Mouse (Mus musculus): Measurements from ENCODE around the gene Scd2. TPM values are rescaled to one million over a fixed set of nuclear protein-coding genes. Genes with fewer than 3 reads are reported as not detected.
"Not testable (repeated sequence)": the region's sequence is repeated elsewhere in the genome, so short reads cannot be mapped to it uniquely, and the experiment has no call there.

The Scd2 gene
- polyA plus RNA-seq, 1 experiment from 2014 or later = 224 TPM

- Histone ChIP-seq H3K36me3 (ENCODE audit: control insufficient read depth, insufficient read depth, low read length) (peaks cover 42% of the 10 kb centered on the region), H3K4me1 (ENCODE audit: control insufficient read depth, insufficient read depth, low read length) (no peaks in the 10 kb centered on the region), H3K27me3 (replicated peaks; ENCODE audit: control insufficient read depth, insufficient read depth, low read length) (no peaks in the 10 kb centered on the region), H3K9ac (ENCODE audit: low read depth, low read length) (no peak overlapping the region), H3K9me3 (ENCODE audit: control insufficient read depth, low read length) (no peaks in the 10 kb centered on the region), H3K4me2 (ENCODE audit: low read depth, low read length) (no peak overlapping the region), H3K4me3 (ENCODE audit: low read depth, low read length) (no peak overlapping the region), H3K27ac (replicated peaks; ENCODE audit: low read depth, low read length) (no peak overlapping the region)
- WGBS = 81% methylated on average over 12 of the region's 12 CpGs
- no peak for DNase-seq (ENCODE audit: low spot score)
- no peak for ATAC-seq (ENCODE audit: low read depth)
Measured at GRCm38 (mm10) chr19:44309351-44310154, 16.1 kb downstream of the Scd2 start.

DNA sequence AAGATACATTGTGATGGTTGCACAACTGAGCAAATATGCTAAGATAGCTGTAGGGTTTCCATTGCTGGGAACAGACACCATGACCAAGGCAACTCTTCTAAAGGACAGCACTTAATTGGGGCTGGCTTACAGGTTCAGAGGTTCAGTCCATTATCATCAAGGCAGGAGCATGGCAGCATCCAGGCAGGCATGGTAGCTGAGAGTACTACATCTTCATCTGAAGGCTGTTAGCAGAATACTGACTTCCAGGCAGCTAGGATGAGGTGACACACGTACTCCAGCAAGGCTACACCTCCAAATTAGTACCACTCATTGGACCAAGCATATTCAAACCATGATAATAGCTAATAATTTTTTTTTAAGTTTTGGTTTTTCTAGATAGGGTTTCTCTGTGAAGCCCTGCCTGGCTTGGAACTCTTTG, 16.7 kb downstream of the Scd2 start:
- H3K4me2 ChIP-seq (ENCODE audit: low read depth, low read length); H3K27me3 ChIP-seq (replicated peaks; ENCODE audit: control insufficient read depth, insufficient read depth, low read length); H3K27ac ChIP-seq (replicated peaks; ENCODE audit: low read depth, low read length); ATAC-seq (ENCODE audit: low read depth); H3K9ac ChIP-seq (ENCODE audit: low read depth, low read length); H3K4me3 ChIP-seq (ENCODE audit: low read depth, low read length); DNase-seq (ENCODE audit: low spot score); H3K4me1 ChIP-seq (ENCODE audit: control insufficient read depth, insufficient read depth, low read length); H3K9me3 ChIP-seq (ENCODE audit: control insufficient read depth, low read length): not testable (repeated sequence)
- 69% methylated on average over 1 of the region's 1 CpGs for WGBS
- H3K36me3 ChIP-seq (ENCODE audit: control insufficient read depth, insufficient read depth, low read length) = peaks cover 36% of the 10 kb centered on the region

DNA sequence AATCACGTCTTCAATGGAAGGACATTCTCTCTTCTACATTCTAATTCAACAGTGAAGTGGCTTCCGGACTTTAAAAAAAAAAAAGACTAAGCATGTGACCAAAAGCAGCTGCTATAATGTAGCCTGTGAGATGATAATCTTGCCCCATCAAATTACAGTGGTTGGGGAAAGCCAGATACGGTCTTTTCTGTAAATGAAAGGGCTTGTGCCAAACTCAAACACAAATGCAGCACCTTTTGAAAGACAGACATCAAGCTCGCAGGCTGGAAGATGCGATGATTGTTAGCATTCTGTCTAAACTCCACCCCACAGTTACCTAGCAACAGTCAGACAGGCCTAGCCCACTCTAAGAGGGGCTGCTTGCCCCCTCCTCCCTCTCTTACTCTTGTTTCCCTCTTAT, 17.3 kb downstream of the Scd2 start:
- Histone ChIP-seq H3K4me1 (ENCODE audit: control insufficient read depth, insufficient read depth, low read length) (0 out of 2 replicates have a peak, but pooled peaks cover 3% of the 10 kb centered on the region), H3K36me3 (ENCODE audit: control insufficient read depth, insufficient read depth, low read length) (peaks cover 29% of the 10 kb centered on the region), H3K9me3 (ENCODE audit: control insufficient read depth, low read length) (no peaks in the 10 kb centered on the region), H3K27me3 (replicated peaks; ENCODE audit: control insufficient read depth, insufficient read depth, low read length) (no peaks in the 10 kb centered on the region), H3K4me2 (ENCODE audit: low read depth, low read length) (no peak overlapping the region), H3K27ac (replicated peaks; ENCODE audit: low read depth, low read length) (no peak overlapping the region), H3K4me3 (ENCODE audit: low read depth, low read length) (no peak overlapping the region), H3K9ac (ENCODE audit: low read depth, low read length) (no peak overlapping the region)
- WGBS = 44% methylated on average over 5 of the region's 5 CpGs
- DNase-seq (ENCODE audit: low spot score) (no peak), ATAC-seq (ENCODE audit: low read depth) (no peak)

GRCm38 (mm10) chr19:44311306-44312006, 18.0 kb downstream of the Scd2 start:
- Histone ChIP-seq H3K4me1 (ENCODE audit: control insufficient read depth, insufficient read depth, low read length) (0 out of 2 replicates have a peak, but pooled peaks cover 3% of the 10 kb centered on the region), H3K27me3 (replicated peaks; ENCODE audit: control insufficient read depth, insufficient read depth, low read length) (no peaks in the 10 kb centered on the region), H3K27ac (replicated peaks; ENCODE audit: low read depth, low read length) (no peak overlapping the region), H3K9me3 (ENCODE audit: control insufficient read depth, low read length) (no peaks in the 10 kb centered on the region), H3K36me3 (ENCODE audit: control insufficient read depth, insufficient read depth, low read length) (peaks cover 23% of the 10 kb centered on the region), H3K4me3 (ENCODE audit: low read depth, low read length) (no peak overlapping the region), H3K9ac (ENCODE audit: low read depth, low read length) (no peak overlapping the region), H3K4me2 (ENCODE audit: low read depth, low read length) (no peak overlapping the region)
- ATAC-seq (ENCODE audit: low read depth) = no peak
- DNase-seq (ENCODE audit: low spot score) = no peak
- WGBS = 67% methylated on average over 8 of the region's 8 CpGs

DNA sequence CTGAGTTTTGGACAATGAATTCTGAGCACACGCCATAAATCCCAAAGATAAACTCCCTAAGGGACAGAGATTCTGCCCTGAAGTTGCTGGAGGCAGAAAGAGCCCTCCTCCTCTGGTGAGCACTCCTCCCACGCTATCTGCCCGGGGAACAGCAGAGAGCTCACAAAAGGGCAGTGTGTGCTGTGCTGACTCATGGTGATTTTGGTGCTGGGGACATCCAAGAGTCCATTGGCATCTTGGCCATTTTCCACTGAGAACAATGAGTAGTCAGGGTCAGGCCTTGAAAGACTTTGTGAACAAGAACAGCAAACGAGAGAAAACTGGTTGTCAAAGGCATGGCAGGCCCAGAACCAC, 18.5 kb downstream of the Scd2 start:
- no peak overlapping the region for H3K4me2 ChIP-seq (ENCODE audit: low read depth, low read length)
- H3K36me3 ChIP-seq (ENCODE audit: control insufficient read depth, insufficient read depth, low read length) = peaks cover 18% of the 10 kb centered on the region
- no peaks in the 10 kb centered on the region for H3K27me3 ChIP-seq (replicated peaks; ENCODE audit: control insufficient read depth, insufficient read depth, low read length)
- no peak overlapping the region for H3K27ac ChIP-seq (replicated peaks; ENCODE audit: low read depth, low read length)
- H3K9me3 ChIP-seq (ENCODE audit: control insufficient read depth, low read length) = no peaks in the 10 kb centered on the region
- H3K4me3 ChIP-seq (ENCODE audit: low read depth, low read length) = no peak overlapping the region
- ATAC-seq (ENCODE audit: low read depth) = no peak
- WGBS = 36% methylated on average over 4 of the region's 4 CpGs
- DNase-seq (ENCODE audit: low spot score) = no peak
- H3K4me1 ChIP-seq (ENCODE audit: control insufficient read depth, insufficient read depth, low read length) = 0 out of 2 replicates have a peak, but pooled peaks cover 3% of the 10 kb centered on the region
- H3K9ac ChIP-seq (ENCODE audit: low read depth, low read length) = no peak overlapping the region

DNA sequence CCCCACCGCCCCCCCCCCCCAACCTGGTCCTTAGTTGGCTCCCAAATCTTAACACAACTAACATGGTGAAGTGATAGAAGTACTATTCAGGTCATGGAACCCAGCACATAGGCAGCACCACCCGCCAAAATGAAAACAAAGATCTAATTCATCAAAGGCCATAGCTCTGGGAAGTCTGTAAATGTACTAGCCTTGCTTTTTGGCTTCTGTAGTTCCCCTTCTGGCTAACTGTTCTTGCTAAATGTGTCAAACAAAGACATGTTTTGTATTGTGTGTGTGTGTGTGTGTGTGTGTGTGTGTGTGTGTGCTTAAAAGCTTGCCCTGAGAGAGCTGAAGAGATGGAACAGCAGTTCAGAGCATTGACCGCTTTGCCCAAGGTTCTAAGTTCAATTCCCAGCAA, 19.6 kb downstream of the Scd2 start:
- WGBS = 61% methylated on average over 3 of the region's 3 CpGs
- no peaks in the 10 kb centered on the region for H3K9me3 ChIP-seq (ENCODE audit: control insufficient read depth, low read length)
- H3K4me1 ChIP-seq (ENCODE audit: control insufficient read depth, insufficient read depth, low read length) = 0 out of 2 replicates have a peak, but pooled peaks cover 3% of the 10 kb centered on the region
- H3K9ac ChIP-seq (ENCODE audit: low read depth, low read length) = no peak overlapping the region
- DNase-seq (ENCODE audit: low spot score) (no peak), ATAC-seq (ENCODE audit: low read depth) (no peak)
- H3K4me3 ChIP-seq (ENCODE audit: low read depth, low read length) = no peak overlapping the region
- H3K27ac ChIP-seq (replicated peaks; ENCODE audit: low read depth, low read length) = no peak overlapping the region
- H3K36me3 ChIP-seq (ENCODE audit: control insufficient read depth, insufficient read depth, low read length) = peaks cover 7% of the 10 kb centered on the region; the same call in 1 of the 2 replicates
- H3K27me3 ChIP-seq (replicated peaks; ENCODE audit: control insufficient read depth, insufficient read depth, low read length) = no peaks in the 10 kb centered on the region
- no peak overlapping the region for H3K4me2 ChIP-seq (ENCODE audit: low read depth, low read length)

- peak overlapping the region; percentile 58 for H3K4me3 ChIP-seq (ENCODE audit: low read depth, low read length)
- DNase-seq (ENCODE audit: low spot score) (peak; percentile 87), ATAC-seq (ENCODE audit: low read depth) (peak; percentile 92)
- H3K27ac ChIP-seq (replicated peaks; ENCODE audit: low read depth, low read length) = peak overlapping the region; percentile 81
- H3K36me3 ChIP-seq (ENCODE audit: control insufficient read depth, insufficient read depth, low read length) = 0 out of 2 replicates have a peak, but pooled peaks cover 2% of the 10 kb centered on the region
- peaks cover 5% of the 10 kb centered on the region; the same call in 1 of the 2 replicates for H3K9me3 ChIP-seq (ENCODE audit: control insufficient read depth, low read length)
- 0 out of 2 replicates have a peak, but pooled peaks cover 3% of the 10 kb centered on the region for H3K4me1 ChIP-seq (ENCODE audit: control insufficient read depth, insufficient read depth, low read length)
- peak overlapping the region; percentile 77 for H3K4me2 ChIP-seq (ENCODE audit: low read depth, low read length)
- peak overlapping the region; percentile 65 for H3K9ac ChIP-seq (ENCODE audit: low read depth, low read length)
- H3K27me3 ChIP-seq (replicated peaks; ENCODE audit: control insufficient read depth, insufficient read depth, low read length) = no peaks in the 10 kb centered on the region
- WGBS = 1% methylated on average over 18 of the region's 18 CpGs
Measured at GRCm38 (mm10) chr19:44314327-44314759, 20.9 kb downstream of the Scd2 start.

DNA sequence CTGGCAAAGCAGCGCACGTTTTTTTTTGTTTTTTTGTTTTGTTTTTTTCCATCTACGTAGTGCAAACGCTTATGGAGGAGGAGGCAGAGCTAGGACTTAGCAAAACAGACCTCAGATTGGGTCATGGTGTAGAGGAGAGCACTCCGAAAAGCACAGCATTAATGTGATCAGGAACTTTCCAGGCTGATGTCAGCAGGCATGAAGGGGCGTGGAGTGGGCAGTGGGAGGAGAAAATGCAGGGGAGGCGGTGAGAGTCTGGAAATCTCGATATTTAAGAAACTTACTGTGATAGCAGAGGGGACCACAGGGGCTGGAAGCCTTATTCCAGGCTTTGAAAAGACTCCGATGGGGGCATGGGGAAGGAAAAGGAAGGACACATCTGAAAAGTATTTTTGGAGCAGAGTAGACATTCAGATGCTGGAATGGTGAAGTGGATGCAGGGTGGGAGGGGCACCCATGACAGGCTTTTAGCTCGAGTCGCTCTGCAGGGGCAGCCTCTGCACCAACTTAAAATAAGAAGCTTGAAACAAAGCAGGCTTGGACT, 21.5 kb downstream of the Scd2 start:
- peak; percentile 83 for ATAC-seq (ENCODE audit: low read depth)
- 2% methylated on average over 11 of the region's 11 CpGs for WGBS
- Histone ChIP-seq H3K36me3 (ENCODE audit: control insufficient read depth, insufficient read depth, low read length) (no peaks in the 10 kb centered on the region), H3K27me3 (replicated peaks; ENCODE audit: control insufficient read depth, insufficient read depth, low read length) (no peaks in the 10 kb centered on the region), H3K4me3 (ENCODE audit: low read depth, low read length) (peak overlapping the region; percentile 58), H3K4me1 (ENCODE audit: control insufficient read depth, insufficient read depth, low read length) (0 out of 2 replicates have a peak, but pooled peaks cover 3% of the 10 kb centered on the region), H3K27ac (replicated peaks; ENCODE audit: low read depth, low read length) (peak overlapping the region; percentile 81), H3K9ac (ENCODE audit: low read depth, low read length) (peak overlapping the region; percentile 65), H3K4me2 (ENCODE audit: low read depth, low read length) (peak overlapping the region; percentile 77), H3K9me3 (ENCODE audit: control insufficient read depth, low read length) (peaks cover 5% of the 10 kb centered on the region; the same call in 1 of the 2 replicates)
- DNase-seq (ENCODE audit: low spot score) = peak; percentile 70

Data from embryonic facial prominence, embryonic 14.5 days (tissue).